In genomic region chr17:26608877-26609276, GRCm38 (mm10) we compare ENCODE assay signal across 22 mouse cellular contexts. TPM values are rescaled to one million over a fixed set of nuclear protein-coding genes. Genes with fewer than 3 reads are reported as not detected.
DNase-seq lines count a peak whose midpoint lies in the region; ATAC-seq and TF ChIP-seq lines count a peak whose summit lies in the region.
"Had no signal": no experiment of that assay in that cellular context is flagged by ENCODE, and none has a peak within 500 bp of the region (broad histone marks: within the 10 kb centered on the region; RNA-seq: fewer than 3 reads in every experiment).

No protein-coding gene starts in this region.

- DNase-seq in heart, embryonic 10.5 days (ENCODE audit: low spot score): peak; percentile 85
- no peak for DNase-seq in heart, adult 8-10 months (ENCODE audit: low spot score)
- DNase-seq in heart, postnatal 0 days (ENCODE audit: low spot score): no peak
- no peak for DNase-seq in heart, postnatal 4 days
- peak; percentile 71 for DNase-seq in skeletal muscle tissue, adult 2 months (ENCODE audit: low read depth, low spot score)
- DNase-seq in lung, adult 18-20 months: no peak
- DNase-seq: adrenal gland, postnatal 36 days; B cell, adult 2 months; cerebellum, adult 9-10 months; gastrocnemius, postnatal 25 days; kidney, adult 9 months; kidney, postnatal 36 days; lung, postnatal 10 days; spleen, adult 18-20 months; thymus, adult 2 months had no signal

- no peak overlapping the region for H3K9ac ChIP-seq in heart, postnatal 0 days (replicated peaks; ENCODE audit: low read depth, low read length)
- H3K9ac ChIP-seq: forebrain, embryonic 13.5 days; hindbrain, embryonic 13.5 days; liver, embryonic 15.5 days; midbrain, embryonic 12.5 days; neural tube, embryonic 13.5 days had no signal

- no peak for TF ChIP-seq CTCF in heart, postnatal 0 days (IDR thresholded peaks at IDR 0.05; ENCODE audit: low read depth)

- WGBS in heart, embryonic 10.5 days: 79% methylated on average over 8 of the region's 8 CpGs
- 80% methylated on average over 8 of the region's 8 CpGs for whole genome bisulfite sequencing in heart, postnatal 0 days

- H3K4me2 ChIP-seq in heart, postnatal 0 days (ENCODE audit: low read depth, low read length): no peak overlapping the region
- H3K4me2 ChIP-seq: forebrain, embryonic 13.5 days; hindbrain, embryonic 13.5 days; liver, embryonic 15.5 days; midbrain, embryonic 12.5 days; neural tube, embryonic 13.5 days had no signal

- H3K27ac ChIP-seq in heart, embryonic 10.5 days: no peak overlapping the region
- 0 out of 2 replicates have a peak overlapping the region, but pooled peaks have one; percentile 12 for H3K27ac ChIP-seq in heart, postnatal 0 days (ENCODE audit: low read depth)
- peak overlapping the region; percentile 98 for H3K27ac ChIP-seq in brown adipose tissue, adult 24 weeks (replicated peaks; ENCODE audit: low read depth, low read length)
- H3K27ac ChIP-seq: forebrain, embryonic 13.5 days; hindbrain, embryonic 13.5 days; liver, embryonic 15.5 days; midbrain, embryonic 12.5 days; neural tube, embryonic 13.5 days had no signal

- no peak overlapping the region for H3K4me3 ChIP-seq in heart, embryonic 10.5 days
- no peak overlapping the region for H3K4me3 ChIP-seq in heart, postnatal 0 days (ENCODE audit: low read depth, low read length)
- H3K4me3 ChIP-seq in brown adipose tissue, adult 24 weeks (ENCODE audit: insufficient read depth, low read depth, low read length): no peak overlapping the region
- H3K4me3 ChIP-seq: erythroblast, embryonic 14.5 days; forebrain, embryonic 13.5 days; hindbrain, embryonic 13.5 days; liver, embryonic 15.5 days; midbrain, embryonic 12.5 days; neural tube, embryonic 13.5 days had no signal

- ATAC-seq in heart, postnatal 0 days (ENCODE audit: insufficient read depth, low read depth): no peak
- ATAC-seq: forebrain, embryonic 13.5 days had no signal

- H3K9me3 ChIP-seq in heart, embryonic 10.5 days: no peaks in the 10 kb centered on the region
- no peaks in the 10 kb centered on the region for H3K9me3 ChIP-seq in heart, postnatal 0 days (replicated peaks; ENCODE audit: control insufficient read depth, low read length)
- H3K9me3 ChIP-seq: forebrain, embryonic 13.5 days; hindbrain, embryonic 13.5 days; liver, embryonic 15.5 days; midbrain, embryonic 12.5 days; neural tube, embryonic 13.5 days had no signal

- peaks cover 35% of the 10 kb centered on the region for H3K4me1 ChIP-seq in heart, embryonic 10.5 days
- peaks cover 22% of the 10 kb centered on the region for H3K4me1 ChIP-seq in heart, postnatal 0 days (ENCODE audit: control insufficient read depth, insufficient read depth)
- peaks cover 58% of the 10 kb centered on the region for H3K4me1 ChIP-seq in brown adipose tissue, adult 24 weeks (ENCODE audit: control insufficient read depth, insufficient read depth, insufficient read length, low read length)
- H3K4me1 ChIP-seq: forebrain, embryonic 13.5 days; midbrain, embryonic 12.5 days; neural tube, embryonic 13.5 days had no signal

- H3K27me3 ChIP-seq in heart, embryonic 10.5 days (ENCODE audit: insufficient read depth, poor library complexity, severe bottlenecking): no peaks in the 10 kb centered on the region
- no peaks in the 10 kb centered on the region for H3K27me3 ChIP-seq in heart, postnatal 0 days (ENCODE audit: control insufficient read depth, insufficient read depth, low read length)
- H3K27me3 ChIP-seq: forebrain, embryonic 13.5 days; hindbrain, embryonic 13.5 days; liver, embryonic 15.5 days; midbrain, embryonic 12.5 days; neural tube, embryonic 13.5 days had no signal

- no peak for TF ChIP-seq EP300 in heart, postnatal 0 days (IDR thresholded peaks at IDR 0.05; ENCODE audit: low read depth)

- H3K36me3 ChIP-seq in heart, embryonic 10.5 days: peaks cover 65% of the 10 kb centered on the region
- H3K36me3 ChIP-seq in heart, postnatal 0 days (replicated peaks; ENCODE audit: control insufficient read depth, insufficient read depth, low read length): peaks cover 6% of the 10 kb centered on the region

RNA-seq across cellular contexts. Expression of gene Dusp1, which starts 46.9 kb away (rescaled TPM):
- 28.8 and 31.5 TPM in 2 replicates for polyA plus RNA-seq in heart, embryonic 10.5 days (2016; fragmentation: Nextera tagmentation; extraction: Ambion mirVana)
- total RNA-seq in heart, adult 8-10 months (2022): 10 to 100 TPM; 51.1 to 75.8 (median 59.4) TPM
- 105 and 114 TPM in 2 replicates for total RNA-seq in heart, postnatal 0 days (2014; rRNA removed; ENCODE audit: low replicate concordance)
- polyA plus RNA-seq in heart, postnatal 0 days (2015; fragmentation: Nextera tagmentation; extraction: Ambion mirVana): 23.1 and 24.0 TPM in 2 replicates
- total RNA-seq in heart, postnatal 4 days (2021): 10 to 100 TPM; 66.9 to 69.5 TPM
- polyA plus RNA-seq in brown adipose tissue, adult 24 weeks (2012; ENCODE audit: insufficient read depth, insufficient read length, missing spikeins): 44.4 and 326 TPM in 2 replicates

RNA-seq across cellular contexts. Expression of gene Ergic1, which starts 47.6 kb away (rescaled TPM):
- 130 and 150 TPM in 2 replicates for polyA plus RNA-seq in heart, embryonic 10.5 days (2016; fragmentation: Nextera tagmentation; extraction: Ambion mirVana)
- total RNA-seq in heart, adult 8-10 months (2022): 10 to 100 TPM; 52.7 to 57.9 (median 55.4) TPM
- 148 and 152 TPM in 2 replicates for total RNA-seq in heart, postnatal 0 days (2014; rRNA removed; ENCODE audit: low replicate concordance)
- polyA plus RNA-seq in heart, postnatal 0 days (2015; fragmentation: Nextera tagmentation; extraction: Ambion mirVana): 50.8 and 53.3 TPM in 2 replicates
- 100 to 1,000 TPM; 109 to 115 TPM for total RNA-seq in heart, postnatal 4 days (2021)
- 124 and 179 TPM in 2 replicates for polyA plus RNA-seq in brown adipose tissue, adult 24 weeks (2012; ENCODE audit: insufficient read depth, insufficient read length, missing spikeins)

RNA-seq across cellular contexts. Expression of gene Atp6v0e, which starts 54.2 kb away (rescaled TPM):
- polyA plus RNA-seq in heart, embryonic 10.5 days (2016; fragmentation: Nextera tagmentation; extraction: Ambion mirVana): 189 and 213 TPM in 2 replicates
- total RNA-seq in heart, adult 8-10 months (2022): 10 to 100 TPM; 55.2 to 67.1 (median 65.5) TPM
- total RNA-seq in heart, postnatal 0 days (2014; rRNA removed; ENCODE audit: low replicate concordance): 224 and 298 TPM in 2 replicates
- 206 and 223 TPM in 2 replicates for polyA plus RNA-seq in heart, postnatal 0 days (2015; fragmentation: Nextera tagmentation; extraction: Ambion mirVana)
- 10 to 100 TPM; 85.3 to 85.5 TPM for total RNA-seq in heart, postnatal 4 days (2021)
- 314 and 348 TPM in 2 replicates for polyA plus RNA-seq in brown adipose tissue, adult 24 weeks (2012; ENCODE audit: insufficient read depth, insufficient read length, missing spikeins)

Comparison
In these comparisons a context has a peak if more than half of its experiments do, and no peak if none do; other contexts are left out.
1. DNase-seq: peak in heart, embryonic 10.5 days (single experiment) and skeletal muscle tissue, adult 2 months (single experiment); none in heart, adult 8-10 months (single experiment), heart, postnatal 0 days (single experiment), heart, postnatal 4 days (single experiment) and lung, adult 18-20 months (0 of 2).